Mouse (Mus musculus) ovary, adult 18-20 months (tissue): ENCODE measurements around the gene Olfr307.
"Not testable (repeated sequence)": the region's sequence is repeated elsewhere in the genome, so short reads cannot be mapped to it uniquely, and the experiment has no call there.

Experiments used
- DNase-seq: peaks from one replicate; pipeline ENCODE4 v3.0.0; 2022; ENCODE audit warnings: low spot score, mixed read lengths

Olfr307 gene

GRCm38 (mm10) chr7:86337486-86337885, at the start of gene Olfr307:
TSS of gene Olfr307 (minus strand) at chr7:86337586.
- no peak for DNase-seq

DNA sequence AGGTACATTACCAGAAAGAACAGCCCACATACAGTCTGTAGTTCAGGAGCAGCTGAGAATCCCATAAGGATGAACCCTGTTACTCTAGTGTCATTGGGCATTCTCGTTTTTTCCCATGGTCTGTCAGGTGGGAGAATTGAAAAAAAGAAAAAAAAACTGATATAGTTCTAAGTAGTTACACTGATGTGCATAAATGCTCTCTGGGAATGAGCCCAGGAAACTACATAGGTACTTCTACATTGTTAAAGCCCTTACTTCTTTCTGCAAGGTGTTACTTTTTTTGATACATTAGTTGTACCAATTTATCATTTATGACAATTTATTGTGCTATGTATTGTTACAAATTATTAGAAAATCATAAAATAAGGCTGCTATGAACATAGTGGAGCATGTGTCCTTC, 49.2 kb upstream of the Olfr307 start, which contains the start of gene Olfr304:
Gene Olfr304, minus strand, starts transcription at position 101 of the 400 bp plus-strand sequence.
- DNase-seq, result no peak

- DNase-seq, result no peak
Measured at GRCm38 (mm10) chr7:86385769-86386168, 48.4 kb upstream of the Olfr307 start.

DNA sequence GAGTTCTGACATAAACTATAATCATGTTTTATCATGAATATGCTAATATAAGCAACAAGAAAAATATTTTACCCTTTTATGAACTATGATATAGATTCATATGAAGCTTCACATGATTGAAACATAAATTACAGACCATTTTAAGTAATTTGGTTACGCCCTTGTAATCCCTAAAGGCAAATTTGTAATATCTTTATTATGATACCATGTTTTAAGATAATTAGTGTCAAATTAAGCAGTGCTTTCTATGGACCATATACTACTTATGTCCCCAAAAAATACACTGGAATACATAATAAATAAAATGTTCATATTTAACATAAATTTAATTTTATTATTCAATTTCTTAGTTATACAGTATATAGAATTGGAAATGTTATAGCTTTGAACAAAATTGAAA, 29.4 kb upstream of the Olfr307 start, which contains the start of gene Olfr305:
Gene Olfr305, minus strand, starts transcription at position 101 of the 400 bp plus-strand sequence.
- DNase-seq, result no peak

DNA sequence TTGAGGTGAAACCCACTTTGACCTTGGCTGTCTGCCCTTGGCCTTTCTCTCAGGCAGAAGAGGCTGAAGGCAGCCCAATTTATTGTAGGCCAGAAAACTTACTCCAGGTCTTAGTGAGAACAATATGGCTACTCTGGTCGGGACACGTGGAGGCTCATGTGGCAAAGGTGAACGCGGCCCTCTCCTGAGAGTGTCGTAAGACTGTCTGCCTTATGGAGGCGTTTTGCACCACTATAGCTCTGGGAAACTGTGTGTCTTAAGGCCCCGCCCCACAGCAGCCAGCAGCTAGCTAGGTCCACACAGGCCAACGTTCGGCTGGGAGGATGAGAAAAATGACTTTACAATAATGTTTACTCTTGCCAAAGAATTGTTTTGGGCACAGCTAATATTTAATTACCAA, 8.9 kb upstream of the Olfr307 start:
- DNase-seq, result not testable (repeated sequence)

DNA sequence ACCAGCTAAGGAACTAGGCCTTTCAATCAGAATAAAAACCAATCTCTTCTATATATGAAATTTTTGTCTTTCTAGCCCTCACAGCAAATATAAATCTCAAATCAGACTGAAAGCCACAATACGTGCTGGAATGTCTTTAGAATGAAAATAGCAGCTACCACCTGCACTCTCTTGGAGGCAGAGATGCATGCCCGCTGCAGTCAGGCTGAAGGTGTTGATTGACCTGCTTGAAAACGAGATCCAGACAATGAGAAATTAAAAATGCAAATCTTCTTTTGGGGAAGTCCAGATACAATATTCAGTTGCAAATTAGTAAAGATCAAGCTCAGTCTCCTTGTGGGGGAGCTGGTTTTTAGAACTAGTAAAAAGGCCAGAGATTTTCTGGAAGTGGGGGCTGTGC, 6.9 kb upstream of the Olfr307 start:
- DNase-seq, result no peak

GRCm38 (mm10) chr7:86342881-86343565, 5.6 kb upstream of the Olfr307 start:
- no peak for DNase-seq

GRCm38 (mm10) chr7:86325530-86325929, 11.9 kb downstream of the Olfr307 start, which contains the start of gene Olfr308:
TSS of gene Olfr308 (minus strand) at chr7:86325630.
- DNase-seq, result no peak

DNA sequence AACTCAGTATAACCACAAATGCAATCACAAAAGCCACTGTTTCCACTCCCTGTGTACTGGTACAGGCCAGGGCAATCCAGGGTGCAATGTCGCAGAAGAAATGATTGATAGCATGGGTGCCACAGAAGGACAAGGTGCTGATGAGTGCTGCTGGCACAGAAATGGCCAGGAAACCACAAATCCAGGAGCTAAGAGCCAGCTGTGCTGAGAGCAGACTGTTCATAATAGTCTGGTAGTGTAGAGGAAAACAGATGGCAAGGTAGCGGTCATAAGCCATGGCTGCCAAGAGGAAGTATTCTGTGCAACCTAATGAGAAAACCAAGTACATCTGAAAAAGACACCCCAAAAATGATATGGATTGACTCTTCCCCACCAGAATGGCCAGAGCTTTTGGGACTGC, 16.1 kb downstream of the Olfr307 start:
- no peak for DNase-seq

GRCm38 (mm10) chr7:86313608-86314007, 23.8 kb downstream of the Olfr307 start, which contains the start of gene Olfr309:
TSS of gene Olfr309 (minus strand) at chr7:86313708.
- DNase-seq, result no peak
